Comparison of ENCODE assay signal across 23 mouse cellular contexts in the genomic region with DNA sequence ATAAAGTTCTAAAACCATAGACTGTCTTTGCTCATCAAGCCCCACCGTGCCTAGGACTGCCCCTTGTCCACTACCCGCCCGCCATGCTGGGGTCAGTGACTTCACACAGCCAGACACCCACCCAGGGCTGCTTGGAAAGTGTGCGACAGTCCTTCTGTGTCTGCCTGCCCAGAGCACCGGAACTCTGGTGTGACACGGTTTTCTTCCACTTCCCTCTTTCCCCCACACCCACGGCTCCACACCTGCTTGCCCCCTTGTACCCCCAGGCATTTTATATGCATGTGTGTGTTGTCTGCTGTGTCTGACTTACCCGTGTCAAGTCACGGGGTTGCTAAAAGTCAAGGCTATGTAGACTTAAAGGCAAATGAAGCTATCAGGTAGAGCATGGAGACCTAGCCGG. TPM values are rescaled to one million over a fixed set of nuclear protein-coding genes. Genes with fewer than 3 reads are reported as not detected.
A peak's percentile ranks its signal among the peaks of the same experiment; 100 is the strongest.
DNase-seq lines count a peak whose midpoint lies in the region; ATAC-seq and TF ChIP-seq lines count a peak whose summit lies in the region.
"Had no signal": no experiment of that assay in that cellular context is flagged by ENCODE, and none has a peak within 500 bp of the region (broad histone marks: within the 10 kb centered on the region; RNA-seq: fewer than 3 reads in every experiment).

No protein-coding gene starts in this region.

- 82% methylated on average over 10 of the region's 10 CpGs for WGBS in hindbrain, postnatal 0 days

- peak; percentile 32; the same call in 1 of the 2 replicates for ATAC-seq in megakaryocyte progenitor cell, adult 5-6 weeks (replicated peaks; ENCODE audit: poor library complexity)
- no peak for ATAC-seq in hindbrain, postnatal 0 days
- ATAC-seq: lung, postnatal 0 days; midbrain, embryonic 15.5 days; Patski had no signal

- H3K9ac ChIP-seq in hindbrain, postnatal 0 days (replicated peaks; ENCODE audit: low read length) = no peak overlapping the region
- H3K9ac ChIP-seq: heart, embryonic 13.5 days; liver, embryonic 14.5 days; midbrain, embryonic 15.5 days had no signal

- H3K27ac ChIP-seq in hindbrain, postnatal 0 days = no peak overlapping the region
- H3K27ac ChIP-seq: heart, embryonic 13.5 days; liver, embryonic 14.5 days; midbrain, embryonic 15.5 days had no signal

- H3K4me2 ChIP-seq in hindbrain, postnatal 0 days (ENCODE audit: low read depth, low read length) = no peak overlapping the region
- H3K4me2 ChIP-seq: heart, embryonic 13.5 days; midbrain, embryonic 15.5 days had no signal

- TF ChIP-seq CTCF in hindbrain, postnatal 0 days (IDR thresholded peaks at IDR 0.05; ENCODE audit: low read depth) = no peak

- no peaks in the 10 kb centered on the region for H3K9me3 ChIP-seq in hindbrain, postnatal 0 days (ENCODE audit: low read length)
- H3K9me3 ChIP-seq: midbrain, embryonic 15.5 days had no signal

- no peaks in the 10 kb centered on the region for H3K27me3 ChIP-seq in hindbrain, postnatal 0 days (ENCODE audit: insufficient read depth, low read length)
- H3K27me3 ChIP-seq: midbrain, embryonic 15.5 days had no signal

- no peaks in the 10 kb centered on the region for H3K4me1 ChIP-seq in hindbrain, postnatal 0 days (ENCODE audit: insufficient read depth, low read length)
- H3K4me1 ChIP-seq: heart, embryonic 13.5 days; midbrain, embryonic 15.5 days had no signal

- H3K4me3 ChIP-seq in hindbrain, postnatal 0 days (ENCODE audit: low read length) = no peak overlapping the region
- H3K4me3 ChIP-seq: heart, embryonic 13.5 days; megakaryocyte, embryonic 14.5 days; midbrain, embryonic 15.5 days had no signal

- H3K36me3 ChIP-seq in hindbrain, postnatal 0 days (ENCODE audit: insufficient read depth, low read length) = no peaks in the 10 kb centered on the region
- H3K36me3 ChIP-seq: heart, embryonic 13.5 days; midbrain, embryonic 15.5 days had no signal

- DNase-seq in testis, postnatal 10 days (ENCODE audit: low spot score) = peak; percentile 31
- DNase-seq in testis, postnatal 14 days (ENCODE audit: low spot score) = no peak
- DNase-seq in thymus, postnatal 0 days (ENCODE audit: low spot score) = peak; percentile 28
- no peak for DNase-seq in lung, adult 18-20 months
- no peak for DNase-seq in hindbrain, postnatal 0 days (ENCODE audit: low spot score)
- DNase-seq in heart, postnatal 4 days = no peak
- DNase-seq: cerebellum, adult 9-11 months; embryo, embryonic 11 days; heart, postnatal 36 days; kidney, adult 11 months; retina, postnatal 1 day; right cerebral cortex, postnatal 4 days had no signal

RNA-seq across cellular contexts. Expression of a gene that starts 23.3 kb away (rescaled TPM):
- not detected in 2 replicates for total RNA-seq in megakaryocyte progenitor cell, adult 5-6 weeks (2015)
- not detected in 2 replicates for total RNA-seq in megakaryocyte progenitor cell, adult 5-6 weeks (2017)
- 0.36 and 0.59 TPM in 2 replicates for polyA plus RNA-seq in thymus, postnatal 0 days (2015; fragmentation: Nextera tagmentation; extraction: Ambion mirVana)
- not detected in 2 replicates for total RNA-seq in hindbrain, postnatal 0 days (2014; rRNA removed)
- polyA plus RNA-seq in hindbrain, postnatal 0 days (2015; fragmentation: Nextera tagmentation; extraction: Ambion mirVana) = 0.11 TPM in 2 replicates
- total RNA-seq in heart, postnatal 4 days (2021) = not detected
- total RNA-seq: heart, postnatal 36 days; layer of hippocampus, postnatal 25 days; left cerebral cortex, postnatal 10 days had no signal
- polyA plus RNA-seq: brain, embryonic 14.5 days; urinary bladder, adult 2 months had no signal

RNA-seq across cellular contexts. Expression of a gene that starts 34.8 kb away (rescaled TPM):
- total RNA-seq in megakaryocyte progenitor cell, adult 5-6 weeks (2015) = 0.54 and 0.83 TPM in 2 replicates
- total RNA-seq in megakaryocyte progenitor cell, adult 5-6 weeks (2017) = 1.6 and 1.7 TPM in 2 replicates
- polyA plus RNA-seq in thymus, postnatal 0 days (2015; fragmentation: Nextera tagmentation; extraction: Ambion mirVana) = 4.2 and 5.2 TPM in 2 replicates
- total RNA-seq in hindbrain, postnatal 0 days (2014; rRNA removed) = 32.7 and 42.0 TPM in 2 replicates
- 30.5 and 31.5 TPM in 2 replicates for polyA plus RNA-seq in hindbrain, postnatal 0 days (2015; fragmentation: Nextera tagmentation; extraction: Ambion mirVana)
- total RNA-seq in heart, postnatal 4 days (2021) = 10 to 100 TPM; 10.2 to 11.2 TPM

RNA-seq across cellular contexts. Expression of a gene that starts 46.5 kb away (rescaled TPM):
- 254 and 283 TPM in 2 replicates for total RNA-seq in megakaryocyte progenitor cell, adult 5-6 weeks (2015)
- total RNA-seq in megakaryocyte progenitor cell, adult 5-6 weeks (2017) = 684 and 913 TPM in 2 replicates
- polyA plus RNA-seq in thymus, postnatal 0 days (2015; fragmentation: Nextera tagmentation; extraction: Ambion mirVana) = 655 and 689 TPM in 2 replicates
- total RNA-seq in hindbrain, postnatal 0 days (2014; rRNA removed) = 222 and 291 TPM in 2 replicates
- 486 and 514 TPM in 2 replicates for polyA plus RNA-seq in hindbrain, postnatal 0 days (2015; fragmentation: Nextera tagmentation; extraction: Ambion mirVana)
- 100 to 1,000 TPM; 317 to 328 TPM for total RNA-seq in heart, postnatal 4 days (2021)

Comparison
In these comparisons a context has a peak if more than half of its experiments do, and no peak if none do; other contexts are left out.
1. DNase-seq: peak in testis, postnatal 10 days (single experiment) and thymus, postnatal 0 days (single experiment); none in testis, postnatal 14 days (single experiment), lung, adult 18-20 months (0 of 2), hindbrain, postnatal 0 days (single experiment) and heart, postnatal 4 days (single experiment).
2. RNA of a gene that starts 34.8 kb away (total RNA-seq): 32.7 to 42.0 TPM in hindbrain, postnatal 0 days and 10.2 to 11.2 TPM in heart, postnatal 4 days; 0.54 to 1.7 TPM in megakaryocyte progenitor cell, adult 5-6 weeks; every median in the first group is over 4 times any median in the second.